Mouse (Mus musculus) liver, embryonic 11.5 days (tissue): ENCODE measurements around the gene Ppp2r1b. TPM values are rescaled to one million over a fixed set of nuclear protein-coding genes. Genes with fewer than 3 reads are reported as not detected.
"Not testable (repeated sequence)": the region's sequence is repeated elsewhere in the genome, so short reads cannot be mapped to it uniquely, and the experiment has no call there.

Experiments used
- ATAC-seq: fragments of 200-750 bp; cut with Nextera tagmentation; replicated peaks from 2 replicates; pipeline ENCODE4 v1.8.0; 2017; ENCODE audit warnings: moderate number of reproducible peaks, mild to moderate bottlenecking, moderate TSS enrichment, moderate library complexity; ENCODE audit not compliant: low FRiP score
- DNase-seq: peaks from one replicate; pipeline ENCODE4 v3.0.0-alpha.2; 2017; ENCODE audit warnings: low spot score
- H3K27ac ChIP-seq: fragments of 300-500 bp; sonication (generic); 2 replicates; pipeline ENCODE4 v1.5.1; 2014; ENCODE audit warnings: mild to moderate bottlenecking, low read depth, low read length, control low read depth
- H3K27me3 ChIP-seq: fragments of 300-500 bp; sonication (generic); replicated peaks from 2 replicates; pipeline ENCODE4 v1.6.1; 2014; ENCODE audit warnings: low read length, mixed read lengths; ENCODE audit not compliant: control insufficient read depth, insufficient read depth
- H3K36me3 ChIP-seq: fragments of 300-500 bp; sonication (generic); 2 replicates; pipeline ENCODE4 v1.6.1; 2014; ENCODE audit warnings: mild to moderate bottlenecking, low read length, moderate library complexity, mixed read lengths; ENCODE audit not compliant: control insufficient read depth, insufficient read depth
- H3K4me1 ChIP-seq: fragments of 300-500 bp; sonication (generic); replicated peaks from 2 replicates; pipeline ENCODE4 v1.6.1; 2014; ENCODE audit warnings: low read length, mixed read lengths; ENCODE audit not compliant: control insufficient read depth, insufficient read depth
- H3K4me2 ChIP-seq: fragments of 300-500 bp; sonication (generic); 2 replicates; pipeline ENCODE4 v1.6.1; 2014; ENCODE audit warnings: mild to moderate bottlenecking, control low read depth, moderate library complexity
- H3K4me3 ChIP-seq: fragments of 300-500 bp; sonication (generic); 2 replicates; pipeline ENCODE4 v1.5.1; 2014; ENCODE audit warnings: low read depth, low read length, control low read depth
- H3K9ac ChIP-seq: fragments of 300-500 bp; sonication (generic); 2 replicates; pipeline ENCODE4 v1.6.1; 2014; ENCODE audit warnings: low read depth, low read length, control low read depth
- H3K9me3 ChIP-seq: fragments of 300-500 bp; sonication (generic); 2 replicates; pipeline ENCODE4 v1.6.1; 2016; ENCODE audit warnings: low read length, inconsistent platforms, mixed read lengths; ENCODE audit not compliant: control insufficient read depth
- WGBS: fragments of 180-500 bp; shearing (Covaris S2); extraction: QIAGEN DNeasy Blood & Tissue Kit; methylation state at CpG from one replicate; pipeline ENCODE4 v1.1.7; 2014; 5-methylcytosine and 5-hydroxymethylcytosine counted together
- polyA plus RNA-seq: library from polyadenylated mRNA; unstranded; fragments of >200 nt; fragmentation: Nextera tagmentation; extraction: Ambion mirVana; gene quantifications from 2 replicates; pipeline ENCODE4 v1.2.1, GENCODE M21; 2014

The Ppp2r1b gene
- polyA plus RNA-seq, 1 experiment from 2014 or later = 143 TPM

GRCm38 (mm10) chr9:50831514-50831913, 13.6 kb upstream of the Ppp2r1b start:
- Histone ChIP-seq H3K4me1 (peaks cover 12% of the 10 kb centered on the region), H3K27ac (no peak overlapping the region), H3K9ac (no peak overlapping the region)

GRCm38 (mm10) chr9:50832162-50832561, 12.9 kb upstream of the Ppp2r1b start:
- no peak overlapping the region for H3K27ac ChIP-seq
- 98% methylated on average over 4 of the region's 4 CpGs for whole genome bisulfite sequencing
- H3K36me3 ChIP-seq = 0 out of 2 replicates have a peak, but pooled peaks cover 3% of the 10 kb centered on the region
- H3K4me2 ChIP-seq = no peak overlapping the region
- no peak overlapping the region for H3K4me3 ChIP-seq
- no peaks in the 10 kb centered on the region for H3K9me3 ChIP-seq
- H3K9ac ChIP-seq = no peak overlapping the region
- no peaks in the 10 kb centered on the region for H3K27me3 ChIP-seq
- H3K4me1 ChIP-seq = peaks cover 12% of the 10 kb centered on the region
- ATAC-seq (no peak), DNase-seq (no peak)

More at GRCm38 (mm10) chr9:50831514-50831913, 13.6 kb upstream of the Ppp2r1b start:
- no peak for DNase-seq
- H3K36me3 ChIP-seq = 0 out of 2 replicates have a peak, but pooled peaks cover 3% of the 10 kb centered on the region
- no peak overlapping the region for H3K4me2 ChIP-seq
- WGBS = 88% methylated on average over 5 of the region's 5 CpGs
- ATAC-seq = no peak
- no peaks in the 10 kb centered on the region for H3K27me3 ChIP-seq
- H3K9me3 ChIP-seq = no peaks in the 10 kb centered on the region
- H3K4me3 ChIP-seq = no peak overlapping the region

- not testable (repeated sequence) for H3K9me3 ChIP-seq, H3K9ac ChIP-seq, H3K4me2 ChIP-seq, H3K27me3 ChIP-seq, H3K4me3 ChIP-seq, H3K27ac ChIP-seq, H3K36me3 ChIP-seq, DNase-seq
- WGBS = 58% methylated on average over 2 of the region's 2 CpGs
- ATAC-seq = peak; percentile 74; the same call in 1 of the 2 replicates
- H3K4me1 ChIP-seq = peaks cover 12% of the 10 kb centered on the region
Measured at GRCm38 (mm10) chr9:50832582-50832981, 12.5 kb upstream of the Ppp2r1b start.

- ATAC-seq (no peak), DNase-seq (no peak)
- H3K9ac ChIP-seq = no peak overlapping the region
- H3K27ac ChIP-seq = no peak overlapping the region
- 0 out of 2 replicates have a peak, but pooled peaks cover 3% of the 10 kb centered on the region for H3K36me3 ChIP-seq
- H3K4me1 ChIP-seq = peaks cover 12% of the 10 kb centered on the region
- H3K4me2 ChIP-seq = no peak overlapping the region
- H3K4me3 ChIP-seq = no peak overlapping the region
- H3K9me3 ChIP-seq = no peaks in the 10 kb centered on the region
- 52% methylated on average over 8 of the region's 8 CpGs for WGBS
- no peaks in the 10 kb centered on the region for H3K27me3 ChIP-seq
Measured at GRCm38 (mm10) chr9:50833786-50834185, 11.3 kb upstream of the Ppp2r1b start.

GRCm38 (mm10) chr9:50835068-50835705, 9.9 kb upstream of the Ppp2r1b start:
- DNase-seq (no peak), ATAC-seq (no peak)
- Histone ChIP-seq H3K36me3 (0 out of 2 replicates have a peak, but pooled peaks cover 3% of the 10 kb centered on the region), H3K9me3 (no peaks in the 10 kb centered on the region), H3K27ac (no peak overlapping the region), H3K27me3 (no peaks in the 10 kb centered on the region), H3K4me3 (no peak overlapping the region), H3K4me2 (no peak overlapping the region), H3K4me1 (peaks cover 12% of the 10 kb centered on the region), H3K9ac (no peak overlapping the region)
- WGBS = 84% methylated on average over 10 of the region's 10 CpGs

GRCm38 (mm10) chr9:50836097-50836496, 9.0 kb upstream of the Ppp2r1b start:
- Histone ChIP-seq H3K4me2 (no peak overlapping the region), H3K36me3 (0 out of 2 replicates have a peak, but pooled peaks cover 3% of the 10 kb centered on the region), H3K9me3 (no peaks in the 10 kb centered on the region), H3K27ac (no peak overlapping the region), H3K27me3 (no peaks in the 10 kb centered on the region), H3K4me1 (peaks cover 12% of the 10 kb centered on the region), H3K9ac (no peak overlapping the region), H3K4me3 (no peak overlapping the region)
- ATAC-seq (no peak), DNase-seq (no peak)
- 87% methylated on average over 4 of the region's 4 CpGs for whole genome bisulfite sequencing

GRCm38 (mm10) chr9:50841079-50841789, 3.9 kb upstream of the Ppp2r1b start:
- no peaks in the 10 kb centered on the region for H3K9me3 ChIP-seq
- H3K4me1 ChIP-seq = peaks cover 6% of the 10 kb centered on the region; the same call in 1 of the 2 replicates
- H3K4me2 ChIP-seq = 0 out of 2 replicates have a peak overlapping the region, but pooled peaks have one; percentile 28
- H3K27me3 ChIP-seq = no peaks in the 10 kb centered on the region
- H3K4me3 ChIP-seq = no peak overlapping the region
- peaks cover 5% of the 10 kb centered on the region for H3K36me3 ChIP-seq
- H3K9ac ChIP-seq = no peak overlapping the region
- DNase-seq (no peak), ATAC-seq (no peak)
- 48% methylated on average over 13 of the region's 13 CpGs for WGBS
- H3K27ac ChIP-seq = no peak overlapping the region

DNA sequence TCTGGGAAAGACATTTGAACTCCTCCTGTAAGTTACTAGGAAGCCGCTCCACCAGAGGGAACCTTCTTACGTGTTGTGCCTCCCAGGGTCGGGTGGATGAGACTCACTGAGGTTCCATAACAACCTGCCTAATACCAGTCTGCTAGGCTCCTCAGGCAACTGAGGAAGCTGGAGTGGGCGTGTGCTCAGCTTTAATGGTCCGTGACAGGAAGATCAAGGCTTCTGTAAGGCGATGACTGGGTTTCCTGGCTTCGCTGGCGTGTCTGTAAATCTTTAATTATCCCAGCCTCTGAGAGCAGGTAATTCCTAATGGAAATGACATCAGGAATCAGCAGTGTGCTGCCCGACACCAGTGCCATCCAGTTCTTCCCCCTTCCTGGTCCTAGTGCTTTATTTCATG, 446 bp downstream of the Ppp2r1b start:
- H3K27ac ChIP-seq = no peak overlapping the region
- no peak for DNase-seq
- H3K36me3 ChIP-seq = peaks cover 5% of the 10 kb centered on the region
- 82% methylated on average over 9 of the region's 9 CpGs for WGBS
- H3K9me3 ChIP-seq = no peaks in the 10 kb centered on the region
- no peaks in the 10 kb centered on the region for H3K27me3 ChIP-seq
- no peak overlapping the region for H3K4me2 ChIP-seq
- no peak for ATAC-seq
- no peak overlapping the region for H3K4me3 ChIP-seq
- no peak overlapping the region for H3K9ac ChIP-seq
- peaks cover 17% of the 10 kb centered on the region for H3K4me1 ChIP-seq
